Mouse (Mus musculus) E14TG2a.4 (cell line): ENCODE data around the gene Chrnb2.

Experiments used
- H3K27me3 ChIP-seq: 2 replicates; pipeline ENCODE4 v1.6.1; 2014; ENCODE audit warnings: low read length, control low read depth; ENCODE audit not compliant: insufficient read depth
- H3K36me3 ChIP-seq: 2 replicates; pipeline ENCODE4 v1.6.1; 2014; ENCODE audit warnings: low read length, control low read depth; ENCODE audit not compliant: insufficient read depth
- H3K4me1 ChIP-seq: replicated peaks from 2 replicates; pipeline ENCODE4 v1.6.1; 2014; ENCODE audit warnings: low read depth, low read length, control low read depth
- H3K4me3 ChIP-seq: replicated peaks from 2 replicates; pipeline ENCODE4 v1.5.1; 2014; ENCODE audit warnings: mild to moderate bottlenecking, low read length
- H3K9me3 ChIP-seq: 2 replicates; pipeline ENCODE4 v1.6.1; 2014; ENCODE audit warnings: low read length, control low read depth
- CTCF ChIP-seq: conservative IDR thresholded peaks from 2 replicates; pipeline ENCODE4 v1.5.1; 2014; ENCODE audit warnings: low read length
- NANOG ChIP-seq: IDR thresholded peaks from 2 replicates; pipeline ENCODE4 v1.6.1; 2014; ENCODE audit warnings: borderline replicate concordance, low read length, mixed read lengths
- POU5F1 ChIP-seq: IDR thresholded peaks from 2 replicates; pipeline ENCODE4 v1.6.1; 2014; ENCODE audit warnings: low read length, borderline replicate concordance

Chrnb2 gene

GRCm38 (mm10) chr3:89738509-89738908 lies 25.9 kb downstream of the Chrnb2 start:
- no peaks in the 10 kb centered on the region for H3K9me3 ChIP-seq
- no peak overlapping the region for H3K4me3 ChIP-seq
- H3K4me1 ChIP-seq = peaks cover 14% of the 10 kb centered on the region
- TF ChIP-seq POU5F1 = no peak
- TF ChIP-seq CTCF = no peak
- no peak for TF ChIP-seq NANOG
- H3K27me3 ChIP-seq = no peaks in the 10 kb centered on the region
- peaks cover 90% of the 10 kb centered on the region for H3K36me3 ChIP-seq

- TF ChIP-seq NANOG (no peak), CTCF (no peak), POU5F1 (no peak)
- Histone ChIP-seq H3K4me3 (no peak overlapping the region), H3K4me1 (peaks cover 58% of the 10 kb centered on the region), H3K27me3 (no peaks in the 10 kb centered on the region), H3K9me3 (no peaks in the 10 kb centered on the region), H3K36me3 (peaks cover 31% of the 10 kb centered on the region)
Measured at GRCm38 (mm10) chr3:89732091-89732490, 32.3 kb downstream of the Chrnb2 start.

DNA sequence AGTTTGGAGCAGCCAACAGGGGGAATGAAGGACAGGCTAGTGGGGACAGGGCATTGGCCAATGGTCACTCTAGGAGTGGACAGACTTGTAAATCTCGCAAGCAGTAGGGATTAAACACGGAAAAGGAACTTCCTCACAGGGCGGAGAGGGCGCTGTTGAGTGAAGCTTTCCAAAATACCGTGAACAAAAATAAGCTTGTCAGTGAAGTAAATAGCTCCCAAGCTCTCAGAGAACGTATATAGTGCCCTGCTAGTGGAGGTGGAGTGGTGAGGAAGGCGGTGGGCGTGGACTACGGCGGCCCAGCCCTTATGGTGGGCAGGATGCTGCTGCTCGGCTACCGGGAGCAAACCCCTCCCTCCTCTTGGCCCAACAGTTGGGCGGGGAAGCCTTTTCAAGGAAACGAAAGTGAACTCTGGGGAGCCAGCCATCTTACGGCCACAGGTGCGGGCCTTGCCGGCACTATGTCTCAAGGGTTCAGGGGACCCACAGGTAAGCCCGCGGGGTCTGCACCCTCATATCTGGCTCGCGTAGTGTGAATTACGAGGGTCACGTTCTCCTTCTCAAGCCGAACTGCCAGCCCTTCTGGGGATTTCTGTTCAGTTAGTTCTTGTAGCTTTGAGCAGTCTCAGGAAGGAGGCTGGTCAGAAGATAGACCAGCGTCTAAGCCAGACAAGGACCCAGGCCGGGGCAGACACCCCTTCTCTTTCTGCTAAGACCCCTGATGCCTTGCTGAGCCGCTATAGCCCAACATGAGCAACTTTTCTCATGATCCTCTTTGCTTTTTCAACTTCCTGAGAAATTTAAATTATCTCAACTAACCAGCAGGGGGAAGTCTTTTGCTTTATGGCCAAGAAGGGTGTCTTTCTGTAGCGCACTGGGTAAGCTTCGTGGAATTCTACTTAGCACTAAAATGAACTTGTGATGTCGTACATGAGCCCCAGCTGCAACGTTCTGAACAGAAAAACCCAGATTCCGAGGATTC lies 33.8 kb downstream of the Chrnb2 start:
- Histone ChIP-seq H3K27me3 (no peaks in the 10 kb centered on the region), H3K9me3 (no peaks in the 10 kb centered on the region), H3K36me3 (peaks cover 16% of the 10 kb centered on the region), H3K4me3 (peak overlapping the region; percentile 78), H3K4me1 (peaks cover 69% of the 10 kb centered on the region)
- TF ChIP-seq CTCF (peak; percentile 46), NANOG (no peak)

GRCm38 (mm10) chr3:89728848-89729247 lies 35.6 kb downstream of the Chrnb2 start:
- no peak for TF ChIP-seq CTCF
- TF ChIP-seq NANOG = no peak
- TF ChIP-seq POU5F1 = no peak

DNA sequence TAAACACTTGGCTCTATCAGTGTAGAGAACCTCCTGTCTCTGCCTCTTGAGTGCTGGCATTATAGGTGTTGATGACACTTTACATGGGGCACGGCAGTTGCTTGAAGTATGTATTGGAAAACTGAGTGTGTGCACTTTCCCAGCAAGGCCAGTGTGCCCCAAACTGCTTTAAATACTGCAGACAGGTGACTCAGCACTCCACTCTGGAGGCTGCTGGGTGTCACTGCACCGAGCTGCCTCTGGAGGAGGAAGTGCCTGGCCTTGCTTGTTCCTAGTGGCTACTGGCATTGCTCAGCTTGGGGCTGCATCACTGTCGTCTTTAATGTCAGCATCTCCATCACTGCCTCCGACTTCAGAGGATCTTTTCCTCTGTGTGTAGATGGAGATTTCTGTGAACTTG lies 37.4 kb downstream of the Chrnb2 start:
- no peaks in the 10 kb centered on the region for H3K27me3 ChIP-seq
- H3K4me1 ChIP-seq = peaks cover 61% of the 10 kb centered on the region
- no peak overlapping the region for H3K4me3 ChIP-seq
- peaks cover 7% of the 10 kb centered on the region; the same call in 1 of the 2 replicates for H3K9me3 ChIP-seq
- TF ChIP-seq CTCF (peak; percentile 63), NANOG (no peak)
- no peaks in the 10 kb centered on the region for H3K36me3 ChIP-seq

More at GRCm38 (mm10) chr3:89728848-89729247, 35.6 kb downstream of the Chrnb2 start:
- Histone ChIP-seq H3K4me1 (peaks cover 59% of the 10 kb centered on the region), H3K4me3 (no peak overlapping the region), H3K9me3 (no peaks in the 10 kb centered on the region), H3K27me3 (no peaks in the 10 kb centered on the region), H3K36me3 (0 out of 2 replicates have a peak, but pooled peaks cover 3% of the 10 kb centered on the region)

DNA sequence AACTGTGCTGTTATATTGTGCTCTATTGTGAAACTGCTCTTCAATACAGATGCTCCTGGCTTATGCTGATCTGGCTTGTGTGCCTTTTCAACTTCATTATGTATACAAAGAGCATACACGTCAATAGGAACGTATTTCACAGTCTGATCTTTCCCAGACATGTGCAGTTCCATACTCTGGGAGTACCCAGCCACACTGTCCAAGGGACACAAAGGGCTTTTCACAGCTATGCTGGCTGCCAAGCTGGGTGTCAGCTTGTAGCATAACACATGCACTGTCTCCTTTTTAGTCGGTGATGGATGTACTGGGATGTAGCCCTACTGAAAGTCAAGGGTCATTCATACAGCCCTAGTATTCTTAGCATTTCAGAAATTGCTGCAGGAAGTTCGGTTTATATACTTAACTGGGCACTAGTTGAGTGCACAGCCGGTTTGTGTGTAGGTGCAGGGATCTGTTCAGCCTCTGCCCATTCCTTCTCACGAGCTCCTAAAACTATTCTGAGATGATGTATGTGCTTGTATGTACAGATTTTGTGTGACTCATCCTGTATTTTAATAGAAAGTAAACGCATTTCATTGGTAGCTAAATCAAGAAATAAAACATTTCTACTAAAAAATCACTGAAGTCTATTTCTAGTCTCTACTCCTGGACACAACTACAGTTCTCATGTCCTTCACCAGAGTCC lies 40.9 kb downstream of the Chrnb2 start:
- Histone ChIP-seq H3K36me3 (peaks cover under 1% of the 10 kb centered on the region; the same call in 1 of the 2 replicates), H3K27me3 (no peaks in the 10 kb centered on the region), H3K4me3 (no peak overlapping the region), H3K4me1 (peaks cover 50% of the 10 kb centered on the region), H3K9me3 (peaks cover 8% of the 10 kb centered on the region; the same call in 1 of the 2 replicates)
- no peak for TF ChIP-seq CTCF
- no peak for TF ChIP-seq NANOG
- no peak for TF ChIP-seq POU5F1

GRCm38 (mm10) chr3:89722032-89722431 lies 42.4 kb downstream of the Chrnb2 start:
- TF ChIP-seq POU5F1 (no peak), NANOG (no peak), CTCF (no peak)
- peaks cover 4% of the 10 kb centered on the region; the same call in 1 of the 2 replicates for H3K36me3 ChIP-seq
- H3K27me3 ChIP-seq = no peaks in the 10 kb centered on the region
- H3K9me3 ChIP-seq = peaks cover 8% of the 10 kb centered on the region; the same call in 1 of the 2 replicates
- H3K4me1 ChIP-seq = peaks cover 38% of the 10 kb centered on the region
- H3K4me3 ChIP-seq = no peak overlapping the region

DNA sequence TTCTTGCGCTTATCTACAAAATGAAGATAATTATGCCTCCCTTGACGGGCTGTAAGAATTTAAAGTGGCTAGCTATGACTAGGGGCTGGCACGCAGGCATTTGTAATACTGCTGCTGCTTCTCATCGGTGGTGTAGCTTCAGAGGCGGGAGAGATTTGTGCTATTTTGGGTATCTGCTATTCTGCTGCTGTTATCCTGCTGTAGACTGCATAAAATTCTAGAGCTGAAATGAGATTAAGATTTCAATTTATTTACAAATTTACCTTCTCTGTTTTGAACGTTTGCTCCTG lies 48.5 kb downstream of the Chrnb2 start:
- peaks cover 12% of the 10 kb centered on the region for H3K27me3 ChIP-seq
- H3K4me1 ChIP-seq = peaks cover 30% of the 10 kb centered on the region
- peak overlapping the region; percentile 95 for H3K4me3 ChIP-seq
- peaks cover 3% of the 10 kb centered on the region; the same call in 1 of the 2 replicates for H3K9me3 ChIP-seq
- TF ChIP-seq NANOG (no peak), POU5F1 (no peak), CTCF (no peak)
- peaks cover 4% of the 10 kb centered on the region; the same call in 1 of the 2 replicates for H3K36me3 ChIP-seq
